Mouse (Mus musculus): ENCODE results near the gene Sox6.

DNA sequence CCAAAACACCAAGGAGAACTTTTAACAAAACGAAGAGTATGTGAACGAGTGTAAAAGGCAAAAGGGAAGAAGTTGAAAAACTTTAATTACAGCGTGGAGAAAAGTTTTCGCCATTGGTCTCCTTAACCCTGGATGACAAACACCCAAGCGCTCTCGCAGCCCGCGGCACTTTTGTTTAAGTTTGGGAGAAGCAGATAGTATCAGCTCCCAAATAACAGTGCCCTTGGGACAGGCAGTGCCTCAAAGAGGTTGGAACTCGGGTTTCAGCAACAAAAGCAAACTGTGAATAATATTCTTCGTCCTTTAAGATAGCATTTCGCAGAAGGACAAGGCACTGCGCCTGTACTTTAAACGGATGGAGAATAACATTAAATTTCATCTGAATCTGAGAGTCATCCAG lies 572 bp downstream of the Sox6 start:
- no peak for TF ChIP-seq MAX (IDR thresholded peaks at IDR 0.05; ENCODE audit: low read length)
- TF ChIP-seq POLR2A (IDR thresholded peaks at IDR 0.05; ENCODE audit: low read depth, low read length) = no peak
